Mouse (Mus musculus) forebrain, embryonic 15.5 days (tissue): ENCODE data around the gene Fbln2. TPM values are rescaled to one million over a fixed set of nuclear protein-coding genes. Genes with fewer than 3 reads are reported as not detected.

ENCODE experiments used
- ATAC-seq: fragments of 200-750 bp; cut with Nextera tagmentation; replicated peaks from 2 replicates; pipeline ENCODE4 v1.8.0; 2017; ENCODE audit warnings: mild to moderate bottlenecking, moderate TSS enrichment, moderate library complexity
- H3K27ac ChIP-seq: fragments of 300-500 bp; sonication (generic); replicated peaks from 2 replicates; pipeline ENCODE4 v1.5.1; 2015; ENCODE audit warnings: mild to moderate bottlenecking, inconsistent platforms
- H3K27me3 ChIP-seq: fragments of 300-500 bp; sonication (generic); 2 replicates; pipeline ENCODE4 v1.6.1; 2015; ENCODE audit warnings: inconsistent platforms
- H3K36me3 ChIP-seq: fragments of 300-500 bp; sonication (generic); 2 replicates; pipeline ENCODE4 v1.6.1; 2015; ENCODE audit warnings: mild to moderate bottlenecking, inconsistent platforms
- H3K4me1 ChIP-seq: fragments of 300-500 bp; sonication (generic); 2 replicates; pipeline ENCODE4 v1.6.1; 2015; ENCODE audit warnings: inconsistent platforms
- H3K4me2 ChIP-seq: fragments of 300-500 bp; sonication (generic); replicated peaks from 2 replicates; pipeline ENCODE4 v1.6.1; 2015; ENCODE audit warnings: mild to moderate bottlenecking, inconsistent platforms
- H3K4me3 ChIP-seq: fragments of 300-500 bp; sonication (generic); 2 replicates; pipeline ENCODE4 v1.5.1; 2015; ENCODE audit warnings: mild to moderate bottlenecking, inconsistent platforms
- H3K9ac ChIP-seq: fragments of 300-500 bp; sonication (generic); replicated peaks from 2 replicates; pipeline ENCODE4 v1.6.1; 2015; ENCODE audit warnings: mild to moderate bottlenecking, inconsistent platforms
- H3K9me3 ChIP-seq: fragments of 300-500 bp; sonication (generic); 2 replicates; pipeline ENCODE4 v1.6.1; 2016; ENCODE audit warnings: inconsistent platforms
- WGBS: fragments of 180-500 bp; shearing (Covaris S2); methylation state at CpG from one replicate; pipeline ENCODE4 v1.1.7; 2015; ENCODE audit warnings: mixed read lengths; 5-methylcytosine and 5-hydroxymethylcytosine counted together
- polyA plus RNA-seq: library from polyadenylated mRNA; unstranded; fragments of >200 nt; fragmentation: Nextera tagmentation; extraction: Ambion mirVana; gene quantifications from 2 replicates; pipeline ENCODE4 v1.2.1, GENCODE M21; 2015

Fbln2 gene
- polyA plus RNA-seq, 1 experiment from 2014 or later: 10.0 TPM

GRCm38 (mm10) chr6:91198456-91198855 is 13.8 kb upstream of the Fbln2 start:
- no peaks in the 10 kb centered on the region for H3K36me3 ChIP-seq
- peaks cover 15% of the 10 kb centered on the region for H3K4me1 ChIP-seq
- WGBS: 66% methylated on average over 2 of the region's 2 CpGs
- ATAC-seq: no peak
- H3K27ac ChIP-seq: no peak overlapping the region
- no peak overlapping the region for H3K9ac ChIP-seq
- H3K4me3 ChIP-seq: no peak overlapping the region
- no peak overlapping the region for H3K4me2 ChIP-seq
- H3K9me3 ChIP-seq: no peaks in the 10 kb centered on the region
- H3K27me3 ChIP-seq: no peaks in the 10 kb centered on the region

- 14% methylated on average over 8 of the region's 8 CpGs for WGBS
- H3K27me3 ChIP-seq: no peaks in the 10 kb centered on the region
- H3K4me1 ChIP-seq: peaks cover 15% of the 10 kb centered on the region
- no peaks in the 10 kb centered on the region for H3K36me3 ChIP-seq
- no peaks in the 10 kb centered on the region for H3K9me3 ChIP-seq
- H3K9ac ChIP-seq: no peak overlapping the region
- H3K27ac ChIP-seq: peak overlapping the region; percentile 59
- H3K4me2 ChIP-seq: no peak overlapping the region
- ATAC-seq: peak; percentile 73
- H3K4me3 ChIP-seq: no peak overlapping the region
Observed at GRCm38 (mm10) chr6:91200429-91201188, 11.6 kb upstream of the Fbln2 start.

GRCm38 (mm10) chr6:91201881-91202341 is 10.3 kb upstream of the Fbln2 start:
- Histone ChIP-seq H3K9me3 (no peaks in the 10 kb centered on the region), H3K27ac (no peak overlapping the region), H3K9ac (no peak overlapping the region), H3K27me3 (no peaks in the 10 kb centered on the region), H3K4me1 (peaks cover 15% of the 10 kb centered on the region), H3K4me3 (no peak overlapping the region), H3K36me3 (no peaks in the 10 kb centered on the region), H3K4me2 (no peak overlapping the region)
- ATAC-seq: no peak
- WGBS: 85% methylated on average over 8 of the region's 8 CpGs

GRCm38 (mm10) chr6:91202571-91202970 is 9.7 kb upstream of the Fbln2 start:
- H3K4me2 ChIP-seq: no peak overlapping the region
- no peak for ATAC-seq
- 88% methylated on average over 4 of the region's 4 CpGs for WGBS

GRCm38 (mm10) chr6:91205346-91205745 is 6.9 kb upstream of the Fbln2 start:
- Histone ChIP-seq H3K36me3 (no peaks in the 10 kb centered on the region), H3K4me1 (peaks cover 11% of the 10 kb centered on the region), H3K27ac (no peak overlapping the region), H3K27me3 (no peaks in the 10 kb centered on the region), H3K4me3 (no peak overlapping the region), H3K9me3 (no peaks in the 10 kb centered on the region), H3K4me2 (no peak overlapping the region), H3K9ac (no peak overlapping the region)
- no peak for ATAC-seq
- WGBS: 73% methylated on average over 3 of the region's 3 CpGs

More at GRCm38 (mm10) chr6:91202571-91202970, 9.7 kb upstream of the Fbln2 start:
- no peaks in the 10 kb centered on the region for H3K27me3 ChIP-seq
- no peaks in the 10 kb centered on the region for H3K9me3 ChIP-seq
- H3K36me3 ChIP-seq: no peaks in the 10 kb centered on the region
- H3K27ac ChIP-seq: no peak overlapping the region
- no peak overlapping the region for H3K9ac ChIP-seq
- peaks cover 15% of the 10 kb centered on the region for H3K4me1 ChIP-seq
- H3K4me3 ChIP-seq: no peak overlapping the region

- Histone ChIP-seq H3K9ac (no peak overlapping the region), H3K4me2 (no peak overlapping the region), H3K36me3 (no peaks in the 10 kb centered on the region), H3K27me3 (no peaks in the 10 kb centered on the region), H3K4me3 (no peak overlapping the region), H3K27ac (no peak overlapping the region), H3K9me3 (no peaks in the 10 kb centered on the region), H3K4me1 (peaks cover 7% of the 10 kb centered on the region)
- ATAC-seq: no peak
- 82% methylated on average over 5 of the region's 5 CpGs for whole genome bisulfite sequencing
Observed at GRCm38 (mm10) chr6:91205791-91206190, 6.5 kb upstream of the Fbln2 start.

- 66% methylated on average over 3 of the region's 3 CpGs for WGBS
- Histone ChIP-seq H3K9ac (no peak overlapping the region), H3K9me3 (no peaks in the 10 kb centered on the region), H3K27me3 (no peaks in the 10 kb centered on the region), H3K27ac (no peak overlapping the region), H3K4me1 (peaks cover 2% of the 10 kb centered on the region), H3K4me2 (no peak overlapping the region), H3K4me3 (no peak overlapping the region), H3K36me3 (no peaks in the 10 kb centered on the region)
- no peak for ATAC-seq
Observed at GRCm38 (mm10) chr6:91207491-91207890, 4.8 kb upstream of the Fbln2 start.

- H3K4me3 ChIP-seq: no peak overlapping the region
- H3K27me3 ChIP-seq: no peaks in the 10 kb centered on the region
- H3K4me2 ChIP-seq: no peak overlapping the region
- H3K4me1 ChIP-seq: peaks cover 14% of the 10 kb centered on the region
- H3K9ac ChIP-seq: no peak overlapping the region
- ATAC-seq: no peak
- H3K9me3 ChIP-seq: no peaks in the 10 kb centered on the region
- H3K36me3 ChIP-seq: no peaks in the 10 kb centered on the region
- WGBS: 14% methylated on average over 2 of the region's 2 CpGs
- no peak overlapping the region for H3K27ac ChIP-seq
Observed at GRCm38 (mm10) chr6:91209780-91210179, 2.5 kb upstream of the Fbln2 start.

- H3K4me1 ChIP-seq: peaks cover 14% of the 10 kb centered on the region
- H3K36me3 ChIP-seq: no peaks in the 10 kb centered on the region
- no peak overlapping the region for H3K4me3 ChIP-seq
- H3K9ac ChIP-seq: no peak overlapping the region
- H3K27ac ChIP-seq: no peak overlapping the region
- 81% methylated on average over 3 of the region's 3 CpGs for WGBS
- no peak overlapping the region for H3K4me2 ChIP-seq
- H3K27me3 ChIP-seq: no peaks in the 10 kb centered on the region
- no peaks in the 10 kb centered on the region for H3K9me3 ChIP-seq
- ATAC-seq: no peak
Observed at GRCm38 (mm10) chr6:91210852-91211251, 1.4 kb upstream of the Fbln2 start.

- H3K27ac ChIP-seq: no peak overlapping the region
- peak overlapping the region; percentile 35 for H3K9ac ChIP-seq
- ATAC-seq: peak; percentile 72
- H3K4me2 ChIP-seq: peak overlapping the region; percentile 62
- H3K4me1 ChIP-seq: peaks cover 14% of the 10 kb centered on the region
- H3K36me3 ChIP-seq: no peaks in the 10 kb centered on the region
- H3K27me3 ChIP-seq: no peaks in the 10 kb centered on the region
- WGBS: under 1% methylated on average over 29 of the region's 29 CpGs
- H3K4me3 ChIP-seq: peak overlapping the region; percentile 36
- no peaks in the 10 kb centered on the region for H3K9me3 ChIP-seq
Observed at GRCm38 (mm10) chr6:91212571-91212970, 316 bp downstream of the Fbln2 start.

- ATAC-seq: peak; percentile 28; the same call in 1 of the 2 replicates
- Histone ChIP-seq H3K4me2 (peak overlapping the region; percentile 62), H3K36me3 (no peaks in the 10 kb centered on the region), H3K9me3 (no peaks in the 10 kb centered on the region), H3K4me1 (peaks cover 18% of the 10 kb centered on the region), H3K27me3 (no peaks in the 10 kb centered on the region), H3K4me3 (peak overlapping the region; percentile 36), H3K9ac (no peak overlapping the region), H3K27ac (no peak overlapping the region)
- 53% methylated on average over 21 of the region's 21 CpGs for WGBS
Observed at GRCm38 (mm10) chr6:91213287-91214218, 1.3 kb downstream of the Fbln2 start.

GRCm38 (mm10) chr6:91215454-91215853 is 3.2 kb downstream of the Fbln2 start:
- no peak for ATAC-seq
- H3K9me3 ChIP-seq: no peaks in the 10 kb centered on the region
- H3K9ac ChIP-seq: no peak overlapping the region
- no peak overlapping the region for H3K27ac ChIP-seq
- H3K4me1 ChIP-seq: peaks cover 30% of the 10 kb centered on the region
- WGBS: 72% methylated on average over 1 of the region's 1 CpGs
- H3K27me3 ChIP-seq: no peaks in the 10 kb centered on the region
- no peak overlapping the region for H3K4me2 ChIP-seq
- H3K4me3 ChIP-seq: no peak overlapping the region
- H3K36me3 ChIP-seq: no peaks in the 10 kb centered on the region
